Mouse (Mus musculus) olfactory bulb, adult 2 months (tissue): ENCODE data around the gene Rbfox3.

ENCODE experiments used
- CTCF ChIP-seq: fragments of 200-500 bp; IDR thresholded peaks from 2 replicates; pipeline ENCODE4 v1.5.1; 2012; ENCODE audit warnings: low read depth, mild to moderate bottlenecking, low read length, moderate library complexity; ENCODE audit not compliant: insufficient read depth
- POLR2A ChIP-seq: fragments of 200-500 bp; IDR thresholded peaks from 2 replicates; pipeline ENCODE4 v1.6.1; 2012; ENCODE audit warnings: mild to moderate bottlenecking, low read depth, low read length, moderate library complexity; ENCODE audit not compliant: insufficient read depth

- TF ChIP-seq CTCF = no peak
- TF ChIP-seq POLR2A = no peak
Observed at GRCm38 (mm10) chr11:118467441-118468035, 443.9 kb downstream of the Rbfox3 start.
